Mouse (Mus musculus) cerebellum, adult 8-10 months (tissue): ENCODE data around the gene Dgkh.
"Not testable (repeated sequence)": the region's sequence is repeated elsewhere in the genome, so short reads cannot be mapped to it uniquely, and the experiment has no call there.

Experiments used
- DNase-seq: peaks from one replicate; pipeline ENCODE4 v3.0.0; 2022

Gene Dgkh

DNA sequence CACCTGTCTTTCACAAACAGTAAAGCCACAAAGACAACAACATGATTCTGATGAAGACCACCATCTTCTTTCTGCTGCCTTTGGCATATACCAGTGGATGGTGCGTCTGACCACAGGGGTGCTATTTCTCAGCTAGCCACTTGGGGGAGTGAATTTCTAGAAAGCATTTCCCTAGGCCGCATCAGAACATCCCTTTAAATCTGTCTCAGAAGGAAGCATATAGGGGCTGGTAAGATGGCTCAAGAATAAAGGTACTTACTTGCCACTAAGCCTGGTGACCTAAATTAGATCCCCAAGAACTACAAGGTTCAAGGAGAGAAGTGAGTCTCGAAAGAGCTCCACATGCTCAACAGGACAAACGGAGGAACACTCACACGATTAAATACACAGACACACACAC lies 119.0 kb downstream of the Dgkh start:
- DNase-seq: no peak

GRCm38 (mm10) chr14:78612111-78612788 lies 120.3 kb downstream of the Dgkh start:
- DNase-seq: no peak

DNA sequence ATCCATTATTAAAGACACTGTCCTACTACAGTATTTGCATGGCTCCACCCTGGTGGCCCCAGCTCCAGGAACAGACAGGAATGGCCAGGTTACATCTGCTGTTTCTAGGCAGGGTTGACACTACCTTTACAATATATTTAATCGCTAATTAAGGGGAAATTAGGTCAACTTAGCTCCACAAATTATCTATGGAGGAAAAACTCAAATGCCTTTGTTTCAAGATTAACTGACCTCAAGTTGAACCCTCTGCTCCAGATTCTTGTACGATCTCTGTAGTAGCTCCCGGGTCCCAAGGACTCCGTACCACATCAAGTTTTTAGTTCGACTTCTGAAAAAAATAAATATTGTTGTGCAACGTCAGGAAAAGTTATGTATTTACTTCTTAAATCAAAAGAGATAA lies 137.7 kb downstream of the Dgkh start:
- no peak for DNase-seq

DNA sequence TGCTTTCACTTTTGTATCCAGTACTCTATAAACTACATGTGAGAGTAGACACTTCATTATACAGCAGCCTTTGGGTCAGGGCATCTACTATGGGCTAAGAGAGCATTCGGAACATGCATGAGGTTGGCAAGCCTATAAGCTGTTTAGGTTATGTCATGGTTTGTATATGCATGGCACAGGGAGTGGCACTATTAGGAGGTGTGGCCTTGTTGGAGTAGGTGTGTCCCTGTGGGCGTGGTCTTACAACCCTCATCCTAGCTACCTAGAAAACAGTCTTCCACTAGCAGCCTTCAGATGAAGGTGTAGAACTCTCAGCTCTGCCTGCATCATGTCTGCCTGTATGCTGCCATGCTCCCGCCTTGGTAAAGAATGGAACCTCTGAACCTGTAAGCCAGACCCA lies 139.6 kb downstream of the Dgkh start:
- DNase-seq: no peak

DNA sequence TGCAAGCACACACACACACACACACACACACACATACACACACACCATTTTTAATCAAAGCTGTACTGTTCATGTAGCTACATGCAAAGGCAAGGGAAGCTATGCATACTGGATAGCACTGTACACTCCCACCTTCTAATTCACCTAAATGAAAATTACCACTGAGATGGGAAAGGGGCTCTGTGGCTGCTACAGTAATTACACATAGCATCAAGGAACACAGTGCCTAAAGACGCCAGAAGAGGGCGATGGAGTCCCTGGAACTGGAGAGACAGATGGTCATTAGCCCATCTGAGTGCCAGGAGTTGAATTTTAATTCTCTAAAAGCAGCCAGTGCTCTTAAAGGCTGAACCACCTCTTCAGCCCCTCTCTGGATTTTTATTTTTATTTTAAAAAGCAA lies 142.2 kb downstream of the Dgkh start:
- peak; percentile 26 for DNase-seq

DNA sequence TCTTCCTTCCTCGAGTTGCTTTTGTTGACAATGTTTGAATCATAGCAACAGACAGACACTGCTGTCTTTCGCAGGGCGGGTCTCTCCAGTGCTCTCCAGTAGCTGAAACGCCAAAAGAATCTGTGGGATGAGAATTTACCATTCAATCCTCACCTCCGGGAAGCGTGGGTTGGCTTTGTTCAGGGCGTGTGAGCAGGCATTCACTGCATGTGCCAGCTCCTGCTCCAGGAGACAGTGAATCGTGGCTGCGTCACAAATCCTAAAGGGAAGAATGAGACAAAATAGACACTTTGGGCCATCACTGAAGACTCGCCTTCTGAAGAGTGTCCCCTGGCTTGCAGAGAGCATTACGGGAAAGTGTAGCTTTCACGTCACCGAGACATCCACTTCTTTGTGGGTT lies 148.4 kb downstream of the Dgkh start:
- DNase-seq: no peak

- no peak for DNase-seq
These were observed 149.4 kb downstream of the Dgkh start for GRCm38 (mm10) chr14:78583168-78583567.

GRCm38 (mm10) chr14:78575899-78576298 lies 156.7 kb downstream of the Dgkh start:
- no peak for DNase-seq

DNA sequence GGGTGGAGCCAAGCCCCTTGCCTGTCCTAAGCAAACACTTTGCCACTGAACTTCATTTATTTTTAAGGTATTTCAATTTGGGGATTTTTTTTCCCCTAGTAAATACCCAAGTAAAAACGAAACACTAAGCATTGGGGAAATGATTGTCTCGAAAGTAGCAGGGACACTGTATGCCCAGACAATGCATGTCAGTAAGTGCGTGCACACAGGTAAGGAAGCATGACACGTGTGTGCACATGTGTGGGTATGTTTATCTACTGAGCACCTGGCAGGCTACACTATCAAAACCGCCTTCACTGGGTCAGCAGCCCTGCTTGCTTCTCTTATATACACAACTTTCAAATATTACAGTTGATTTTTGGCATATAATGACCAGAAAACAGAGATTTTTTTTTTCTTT lies 164.2 kb downstream of the Dgkh start:
- DNase-seq: no peak

DNA sequence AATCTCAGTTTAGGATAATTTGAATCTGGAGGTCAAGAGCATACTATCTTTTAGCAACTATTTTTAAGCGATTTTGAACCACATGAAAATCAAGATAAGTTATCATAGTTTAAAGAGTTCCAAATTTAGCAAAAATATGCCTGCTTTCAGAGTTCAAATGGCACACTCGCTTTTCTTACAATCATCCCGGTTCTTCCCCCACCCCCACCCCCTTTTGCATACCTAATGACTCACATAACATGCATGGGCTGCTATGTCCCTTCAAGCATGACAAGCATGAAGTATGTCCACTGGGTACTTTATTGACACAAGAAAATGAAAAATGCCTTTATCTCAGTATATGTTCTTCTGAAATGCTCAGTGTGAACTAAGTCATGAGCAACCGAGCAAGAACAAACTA lies 166.1 kb downstream of the Dgkh start:
- no peak for DNase-seq

DNA sequence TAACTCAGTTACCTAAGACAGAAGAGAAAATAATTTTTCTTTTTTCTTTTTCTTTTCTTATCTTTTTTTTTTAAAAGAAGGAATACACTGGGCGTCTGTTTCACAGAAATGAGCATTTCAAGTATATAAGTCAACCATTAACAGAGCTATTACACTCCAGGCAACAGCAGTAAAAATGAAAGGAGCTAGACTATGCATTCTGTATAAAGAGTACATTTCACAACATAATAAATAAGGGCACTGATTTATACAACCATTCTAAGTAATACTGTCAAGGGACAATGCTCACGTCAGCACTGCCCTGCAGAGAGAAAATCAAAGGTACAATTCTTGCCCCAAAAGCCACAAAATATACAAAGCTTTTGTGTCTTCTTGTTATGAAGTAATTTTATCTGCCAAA lies 168.3 kb downstream of the Dgkh start:
- no peak for DNase-seq

- no peak for DNase-seq
These were observed 169.4 kb downstream of the Dgkh start for GRCm38 (mm10) chr14:78563211-78563610.

- no peak for DNase-seq
These were observed 170.5 kb downstream of the Dgkh start for GRCm38 (mm10) chr14:78562121-78562520.

DNA sequence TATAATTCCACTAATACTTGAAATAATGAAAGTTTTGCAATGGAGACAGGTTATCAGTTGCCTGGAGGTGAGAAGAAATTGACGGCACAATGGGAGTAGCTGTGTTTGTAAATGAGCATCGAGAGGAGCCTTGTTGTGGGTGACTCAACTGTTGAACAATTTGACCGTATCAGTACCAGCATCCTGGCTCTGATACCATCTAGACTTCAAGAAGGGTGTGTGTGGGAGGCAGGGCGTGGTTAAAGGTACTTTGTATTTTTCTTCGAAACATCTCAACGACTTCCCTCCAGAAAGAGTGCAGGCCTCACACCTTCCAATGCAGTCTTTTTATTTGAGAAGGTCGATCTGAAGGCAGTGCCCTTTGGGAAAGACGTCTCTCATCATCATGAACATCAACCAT lies 173.5 kb downstream of the Dgkh start:
- no peak for DNase-seq

DNA sequence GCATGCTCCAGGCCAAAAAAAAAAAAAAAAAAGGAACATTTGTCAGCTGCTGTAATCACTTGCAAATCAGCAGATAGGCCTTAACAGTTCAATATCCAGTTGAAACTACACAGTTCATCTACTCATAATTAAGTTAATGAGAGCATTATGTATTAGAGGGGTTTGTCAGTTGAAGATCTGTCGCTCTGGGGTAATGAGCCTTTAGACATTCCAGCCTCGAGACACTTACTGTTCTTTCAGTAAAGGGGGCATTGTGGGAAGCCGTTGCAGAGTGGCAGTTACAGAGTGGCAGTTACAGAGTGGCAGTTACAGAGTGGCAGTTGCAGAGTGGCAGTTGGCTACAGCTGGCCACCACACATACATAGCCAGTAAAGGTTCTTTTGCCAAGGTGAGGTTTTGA lies 177.7 kb downstream of the Dgkh start:
- DNase-seq: not testable (repeated sequence)

GRCm38 (mm10) chr14:78553661-78554060 lies 178.9 kb downstream of the Dgkh start:
- DNase-seq: no peak

- no peak for DNase-seq
These were observed 183.8 kb downstream of the Dgkh start for GRCm38 (mm10) chr14:78548807-78549206.

DNA sequence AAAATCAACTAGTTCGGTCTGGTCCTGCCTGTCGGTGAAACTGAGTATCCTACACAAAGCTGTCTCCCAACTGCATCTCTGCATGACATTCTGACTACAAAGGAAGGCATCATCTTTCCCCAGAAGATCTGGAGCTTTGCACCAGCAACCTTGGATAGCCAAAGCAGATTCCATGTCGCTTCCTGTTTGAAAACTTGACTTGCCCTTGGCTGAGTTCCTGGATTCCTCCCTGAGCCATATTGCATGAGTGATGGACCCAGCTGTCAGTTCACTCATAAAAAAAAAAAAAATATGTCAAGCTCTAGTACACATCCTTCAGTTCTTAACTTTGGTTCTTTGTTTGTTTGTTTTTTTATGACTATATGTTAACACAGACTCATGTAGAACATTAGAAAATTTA lies 191.3 kb downstream of the Dgkh start:
- no peak for DNase-seq

DNA sequence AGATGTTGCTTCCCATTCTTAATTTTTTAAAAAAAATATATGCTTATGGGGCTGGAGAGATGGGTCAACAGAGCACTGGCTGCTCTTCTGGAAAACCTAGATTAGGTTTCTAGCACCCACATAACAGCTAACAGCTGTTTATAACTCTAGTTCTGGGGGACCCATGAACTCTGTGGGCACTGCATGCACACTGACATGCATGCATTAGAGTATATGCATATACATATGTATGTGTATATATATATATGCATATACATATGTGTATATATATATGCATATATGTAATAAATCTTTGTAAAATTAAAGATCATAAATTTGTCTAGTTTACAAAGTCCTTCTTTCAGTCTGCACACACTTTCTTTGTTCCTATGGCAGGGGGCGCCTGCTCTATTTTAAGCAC lies 192.8 kb downstream of the Dgkh start:
- no peak for DNase-seq

DNA sequence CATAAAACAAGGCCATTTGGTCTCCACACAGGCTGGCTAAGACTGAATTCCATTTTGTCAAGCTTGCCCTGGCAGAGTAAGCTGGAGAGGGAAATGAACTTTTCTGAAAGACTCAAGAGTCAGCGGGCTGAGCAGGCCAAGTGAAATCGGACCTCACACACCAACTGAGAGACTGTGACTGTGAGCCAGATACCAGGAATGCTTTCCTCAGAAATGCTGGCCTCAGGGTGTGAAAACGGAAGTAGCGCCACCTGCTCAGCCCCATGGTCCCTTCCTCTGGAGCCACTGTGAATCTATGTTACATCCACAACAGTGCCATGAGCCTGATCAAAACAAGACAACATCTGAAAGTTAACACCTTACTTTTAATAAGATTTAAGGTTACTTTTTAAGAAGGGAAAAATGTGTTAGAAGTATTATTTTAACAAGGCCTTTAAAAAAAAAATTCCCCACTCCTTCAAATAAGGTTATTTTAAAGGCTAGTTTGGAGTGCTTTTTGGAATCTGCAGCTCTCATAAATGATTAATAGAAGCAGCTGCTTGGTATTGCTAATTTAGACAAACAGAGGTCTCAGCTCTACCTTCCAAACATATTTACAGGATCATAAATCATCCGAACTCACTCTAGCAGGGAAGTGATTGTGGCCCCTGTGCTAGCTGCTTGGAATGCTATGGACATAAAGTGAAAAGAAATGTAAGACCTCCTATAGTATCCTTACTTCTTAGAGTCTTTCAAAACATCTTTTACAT lies 193.8 kb downstream of the Dgkh start:
- peak; percentile 33 for DNase-seq

DNA sequence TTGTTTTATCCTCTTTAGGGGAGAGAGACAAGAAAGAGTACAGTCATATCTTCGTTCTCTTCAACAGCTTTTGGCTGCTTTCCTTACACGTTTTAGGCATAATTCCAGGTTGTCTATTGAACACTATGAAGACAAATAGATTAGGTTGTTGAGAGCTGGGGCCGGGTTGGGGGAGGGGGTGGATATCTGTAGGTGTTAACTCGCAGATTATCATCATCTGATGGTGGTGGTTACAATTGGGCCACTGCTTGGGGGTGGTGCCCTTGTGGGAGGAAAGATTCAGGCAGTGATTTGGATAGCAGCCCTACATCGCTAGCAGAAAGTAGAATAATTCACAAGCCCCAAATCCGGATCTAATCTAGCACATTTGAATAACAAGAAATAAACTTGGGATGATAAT lies 195.0 kb downstream of the Dgkh start:
- peak; percentile 38 for DNase-seq

GRCm38 (mm10) chr14:78536281-78537165 lies 196.1 kb downstream of the Dgkh start, which contains the start of gene Akap11:
Gene Akap11, minus strand, starts transcription at chr14:78536808.
- DNase-seq: peak; percentile 93

GRCm38 (mm10) chr14:78535366-78535765 lies 197.2 kb downstream of the Dgkh start:
- no peak for DNase-seq

- no peak for DNase-seq
These were observed 197.9 kb downstream of the Dgkh start for GRCm38 (mm10) chr14:78534651-78535050.
